Mouse (Mus musculus) gonadal fat pad, adult 2 months (tissue): ENCODE measurements around the gene Gch1. TPM values are rescaled to one million over a fixed set of nuclear protein-coding genes. Genes with fewer than 3 reads are reported as not detected.

Experiments
- DNase-seq: peaks from one replicate; pipeline ENCODE4 v3.0.0-alpha.2; 2012; ENCODE audit warnings: low read depth
- polyA plus RNA-seq: library from polyadenylated mRNA; depleted of rRNA; stranded (reverse); fragments of >200 nt; gene quantifications from 2 replicates; pipeline ENCODE4 v1.2.3, GENCODE M21; 2012

Gch1 gene
- polyA plus RNA-seq, 1 experiment, result 3.7 TPM

GRCm38 (mm10) chr14:47206601-47207000 lies 17.4 kb upstream of the Gch1 start:
- no peak for DNase-seq

GRCm38 (mm10) chr14:47205270-47205972 lies 16.2 kb upstream of the Gch1 start:
- no peak for DNase-seq

- DNase-seq, result no peak
These were observed 8.1 kb upstream of the Gch1 start for GRCm38 (mm10) chr14:47197340-47197739.

GRCm38 (mm10) chr14:47196711-47197110 lies 7.5 kb upstream of the Gch1 start:
- no peak for DNase-seq

- no peak for DNase-seq
These were observed 4.9 kb upstream of the Gch1 start for GRCm38 (mm10) chr14:47194096-47194495.

- no peak for DNase-seq
These were observed 4.3 kb upstream of the Gch1 start for GRCm38 (mm10) chr14:47193506-47193905.

GRCm38 (mm10) chr14:47191861-47192260 lies 2.6 kb upstream of the Gch1 start:
- no peak for DNase-seq

GRCm38 (mm10) chr14:47190626-47191025 lies 1.4 kb upstream of the Gch1 start:
- DNase-seq, result no peak

GRCm38 (mm10) chr14:47189635-47189955 lies 382 bp upstream of the Gch1 start:
- DNase-seq, result no peak

GRCm38 (mm10) chr14:47188475-47188847 lies 752 bp downstream of the Gch1 start:
- no peak for DNase-seq

GRCm38 (mm10) chr14:47187666-47188360 lies 1.4 kb downstream of the Gch1 start:
- DNase-seq, result no peak

GRCm38 (mm10) chr14:47187261-47187660 lies 2.0 kb downstream of the Gch1 start:
- DNase-seq, result no peak

- DNase-seq, result no peak
These were observed 2.7 kb downstream of the Gch1 start for GRCm38 (mm10) chr14:47186561-47186960.

GRCm38 (mm10) chr14:47181497-47182290 lies 7.5 kb downstream of the Gch1 start:
- no peak for DNase-seq

GRCm38 (mm10) chr14:47178851-47179250 lies 10.4 kb downstream of the Gch1 start:
- no peak for DNase-seq

GRCm38 (mm10) chr14:47177846-47178414 lies 11.3 kb downstream of the Gch1 start:
- DNase-seq, result no peak

GRCm38 (mm10) chr14:47176226-47176625 lies 13.0 kb downstream of the Gch1 start:
- DNase-seq, result no peak

GRCm38 (mm10) chr14:47175136-47175535 lies 14.1 kb downstream of the Gch1 start:
- DNase-seq, result no peak

- no peak for DNase-seq
These were observed 17.1 kb downstream of the Gch1 start for GRCm38 (mm10) chr14:47172073-47172472.

GRCm38 (mm10) chr14:47170499-47171109 lies 18.6 kb downstream of the Gch1 start:
- DNase-seq, result no peak

- no peak for DNase-seq
These were observed 19.4 kb downstream of the Gch1 start for GRCm38 (mm10) chr14:47169677-47170410.
